Mouse (Mus musculus) lung, adult 10 weeks (tissue): ENCODE data around the gene Olfr872. TPM values are rescaled to one million over a fixed set of nuclear protein-coding genes. Genes with fewer than 3 reads are reported as not detected.

Experiments
- polyA plus RNA-seq: library from polyadenylated mRNA; stranded (reverse); fragments of 350-450 nt; fragmentation: Illumina TruSeq; extraction: RNeasy Lipid Tissue Mini Kit (QIAGEN cat#74804); gene quantifications from one replicate; pipeline ENCODE4 v1.2.3, GENCODE M21; 2014; ENCODE audit warnings: low read depth, low replicate concordance; ENCODE audit not compliant: insufficient read depth

Gene Olfr872
- polyA plus RNA-seq: not detected

GRCm38 (mm10) chr9:20236819-20237218 is at the start of gene Olfr872:
Gene Olfr872 (plus strand): TSS chr9:20237119.

GRCm38 (mm10) chr9:20211907-20212306 is 25.0 kb upstream of the Olfr872 start, which contains the start of gene Olfr871:
Gene Olfr871 (plus strand): TSS chr9:20212207.

GRCm38 (mm10) chr9:20282051-20282450 is 45.1 kb downstream of the Olfr872 start, which contains the start of gene Olfr39:
Gene Olfr39 (plus strand): TSS chr9:20282351.

GRCm38 (mm10) chr9:20298232-20298631 is 61.3 kb downstream of the Olfr872 start, which contains the start of gene Olfr873:
Gene Olfr873 (plus strand): TSS chr9:20298532.

Other genes starting within 250 kb of the Olfr872 start
- not detected for gene Olfr866, start 209.1 kb upstream of the Olfr872 start, polyA plus RNA-seq
- gene Olfr867, start 179.6 kb upstream of the Olfr872 start, polyA plus RNA-seq: not detected
- not detected for gene Olfr868, start 138.5 kb upstream of the Olfr872 start, polyA plus RNA-seq
- not detected for gene Olfr869, start 108.1 kb upstream of the Olfr872 start, polyA plus RNA-seq
- not detected for gene Olfr870, start 63.1 kb upstream of the Olfr872 start, polyA plus RNA-seq
- gene Olfr871, start 24.9 kb upstream of the Olfr872 start, polyA plus RNA-seq: not detected
- gene Olfr39, start 45.2 kb downstream of the Olfr872 start, polyA plus RNA-seq: not detected
- not detected for gene Olfr873, start 61.4 kb downstream of the Olfr872 start, polyA plus RNA-seq
- gene Olfr18, start 99.0 kb downstream of the Olfr872 start, polyA plus RNA-seq: not detected
- gene Zfp560, start 148.1 kb downstream of the Olfr872 start, polyA plus RNA-seq: 17.5 TPM
- gene Zfp26, start 223.0 kb downstream of the Olfr872 start, polyA plus RNA-seq: 2.0 TPM